Mouse (Mus musculus): ENCODE data around the gene Rexo5. TPM values are rescaled to one million over a fixed set of nuclear protein-coding genes. Genes with fewer than 3 reads are reported as not detected.

The Rexo5 gene
- polyA plus RNA-seq, 1 experiment from 2014 or later, result 11.0 TPM

GRCm38 (mm10) chr7:119879171-119879570 lies 85.4 kb downstream of the Rexo5 start:
- no peak for TF ChIP-seq CTCF (IDR thresholded peaks at IDR 0.05)
- no peak for ATAC-seq
- H3K27me3 ChIP-seq, result no peaks in the 10 kb centered on the region
- CTCF ChIA-PET, result no interaction called here
- POLR2A ChIA-PET, result no interaction called here
- DNase-seq (ENCODE audit: low read depth, low spot score), result no peak
- in situ Hi-C loops (cut with MboI; ENCODE audit: low pct_unique_long_range_greater_than_20kb), result no loop called here

DNA sequence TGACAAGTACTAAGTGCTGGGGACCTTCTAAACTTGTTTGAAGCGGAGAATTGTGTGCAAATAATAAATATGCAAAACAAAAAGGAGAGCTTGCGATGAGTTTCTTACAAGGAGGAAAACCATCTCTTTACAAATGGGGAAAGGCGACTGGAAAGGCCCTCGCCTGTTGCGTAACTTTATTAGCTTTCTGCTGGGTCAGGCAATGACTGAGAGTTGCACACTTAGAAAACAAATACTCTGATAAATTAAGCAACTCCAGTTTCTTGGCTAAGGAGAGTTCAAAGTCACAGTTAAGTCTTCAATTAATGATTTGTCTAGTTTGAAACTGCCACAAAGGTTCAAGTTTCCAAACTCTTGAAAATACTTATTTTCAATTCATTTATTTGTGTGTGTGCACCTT lies 86.5 kb downstream of the Rexo5 start:
- TF ChIP-seq CTCF (IDR thresholded peaks at IDR 0.05), result no peak
- ChIA-PET POLR2A (no interaction called here), CTCF (interaction anchor here (1.2 kb wide), 1 partner anchor 9 kb away, joined by 4 read pairs; no protein-coding TSS in a partner anchor)
- DNase-seq (ENCODE audit: low read depth, low spot score), result no peak
- in situ Hi-C loops (cut with MboI; ENCODE audit: low pct_unique_long_range_greater_than_20kb), result no loop called here
- ATAC-seq, result no peak
- H3K27me3 ChIP-seq, result no peaks in the 10 kb centered on the region

- no peak for TF ChIP-seq CTCF (IDR thresholded peaks at IDR 0.05)
- CTCF ChIA-PET, result no interaction called here
- POLR2A ChIA-PET, result no interaction called here
- DNase-seq (ENCODE audit: low read depth, low spot score), result no peak
- no peak for ATAC-seq
- H3K27me3 ChIP-seq, result no peaks in the 10 kb centered on the region
- in situ Hi-C loops (cut with MboI; ENCODE audit: low pct_unique_long_range_greater_than_20kb), result no loop called here
Measured at GRCm38 (mm10) chr7:119881229-119881628, 87.4 kb downstream of the Rexo5 start.

DNA sequence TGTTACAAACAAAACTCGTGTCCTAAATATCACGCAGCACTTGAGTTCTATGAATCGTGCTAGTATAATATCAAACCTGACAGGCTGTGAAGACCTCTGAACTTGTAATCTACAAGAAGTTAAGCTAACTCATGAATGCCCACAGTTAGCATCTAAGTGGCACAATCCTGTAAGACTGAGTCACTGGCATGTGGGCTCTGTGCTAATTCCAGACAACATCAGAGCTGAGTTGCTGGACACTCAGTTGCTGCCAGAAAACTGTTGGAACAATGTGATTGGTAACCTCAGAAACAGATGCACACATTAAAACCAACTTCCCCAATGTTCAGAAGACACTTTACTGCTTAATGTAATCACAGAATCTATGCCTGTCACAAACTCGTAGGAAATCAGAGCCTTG lies 94.1 kb downstream of the Rexo5 start:
- ATAC-seq (peak; percentile 84), DNase-seq (ENCODE audit: low read depth, low spot score) (no peak)
- ChIA-PET POLR2A (no interaction called here), CTCF (interaction anchor here (1.5 kb wide), 1 partner anchor 210 kb away, joined by 3 read pairs; no protein-coding TSS in a partner anchor)
- no peak for TF ChIP-seq CTCF (IDR thresholded peaks at IDR 0.05)
- in situ Hi-C loops (cut with MboI; ENCODE audit: low pct_unique_long_range_greater_than_20kb), result no loop called here
- no peaks in the 10 kb centered on the region for H3K27me3 ChIP-seq

- POLR2A ChIA-PET, result no interaction called here
- H3K27me3 ChIP-seq, result no peaks in the 10 kb centered on the region
- ATAC-seq (no peak), DNase-seq (ENCODE audit: low read depth, low spot score) (no peak)
- in situ Hi-C loops (cut with MboI; ENCODE audit: low pct_unique_long_range_greater_than_20kb), result no loop called here
- no peak for TF ChIP-seq CTCF (IDR thresholded peaks at IDR 0.05)
- CTCF ChIA-PET, result interaction anchor here (1.1 kb wide), 1 partner anchor 25 kb away, joined by 3 read pairs; no protein-coding TSS in a partner anchor
Measured at GRCm38 (mm10) chr7:119892198-119892597, 98.4 kb downstream of the Rexo5 start.

- ATAC-seq (no peak), DNase-seq (ENCODE audit: low read depth, low spot score) (no peak)
- no peaks in the 10 kb centered on the region for H3K27me3 ChIP-seq
- ChIA-PET POLR2A (no interaction called here), CTCF (interaction anchor here (0.8 to 1.3 kb wide), 4 partner anchors 9 to 39 kb away, joined by 3 read pairs; no protein-coding TSS in a partner anchor)
- no peak for TF ChIP-seq CTCF (IDR thresholded peaks at IDR 0.05)
- in situ Hi-C loops (cut with MboI; ENCODE audit: low pct_unique_long_range_greater_than_20kb), result no loop called here
Measured at GRCm38 (mm10) chr7:119892742-119893141, 98.9 kb downstream of the Rexo5 start.

DNA sequence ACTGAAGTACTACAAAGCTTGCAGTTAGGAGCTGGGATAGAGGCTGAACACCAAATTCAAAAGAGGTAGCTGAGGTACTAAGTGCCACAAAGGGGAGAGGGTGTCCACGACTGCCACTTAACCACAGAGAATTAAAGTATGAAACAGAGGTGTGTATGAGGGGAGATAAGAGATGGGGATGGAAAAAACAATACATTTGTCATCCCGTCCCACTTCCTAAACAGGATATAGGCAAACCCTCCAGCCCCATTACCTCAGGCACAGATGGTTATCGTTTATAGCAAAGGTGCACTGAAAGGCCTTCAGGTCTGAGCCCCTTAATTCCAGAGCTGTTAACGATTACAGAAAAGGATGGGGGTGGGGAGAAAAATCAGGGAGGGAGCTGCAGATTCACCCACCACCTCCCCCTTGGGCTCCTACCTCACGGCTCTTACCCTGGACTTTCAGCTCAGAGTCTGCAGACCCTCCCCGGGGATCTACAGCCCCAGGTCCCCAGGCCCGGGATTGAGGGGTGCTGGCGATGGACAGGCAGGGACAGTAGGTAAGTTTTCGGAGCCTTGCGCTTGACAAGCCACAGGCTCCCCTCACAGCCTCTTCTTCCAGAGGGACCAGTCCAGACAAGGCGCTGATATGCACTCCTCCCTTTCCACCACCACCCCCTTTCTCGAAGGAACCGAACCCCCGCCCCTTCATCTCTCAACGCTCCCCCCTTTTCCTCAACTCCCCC lies 101.2 kb downstream of the Rexo5 start:
- in situ Hi-C loops (cut with MboI; ENCODE audit: low pct_unique_long_range_greater_than_20kb), result no loop called here
- ChIA-PET CTCF (interaction anchor here (1.0 to 1.3 kb wide), 2 partner anchors 40 to 45 kb away, joined by 5 to 6 read pairs; no protein-coding TSS in a partner anchor), POLR2A (interaction anchor here (0.6 to 1.1 kb wide), 4 partner anchors 23 to 955 kb away, joined by 3 to 4 read pairs (median 4); no protein-coding TSS in a partner anchor)
- no peaks in the 10 kb centered on the region for H3K27me3 ChIP-seq
- DNase-seq (ENCODE audit: low read depth, low spot score) (no peak), ATAC-seq (no peak)
- no peak for TF ChIP-seq CTCF (IDR thresholded peaks at IDR 0.05)

DNA sequence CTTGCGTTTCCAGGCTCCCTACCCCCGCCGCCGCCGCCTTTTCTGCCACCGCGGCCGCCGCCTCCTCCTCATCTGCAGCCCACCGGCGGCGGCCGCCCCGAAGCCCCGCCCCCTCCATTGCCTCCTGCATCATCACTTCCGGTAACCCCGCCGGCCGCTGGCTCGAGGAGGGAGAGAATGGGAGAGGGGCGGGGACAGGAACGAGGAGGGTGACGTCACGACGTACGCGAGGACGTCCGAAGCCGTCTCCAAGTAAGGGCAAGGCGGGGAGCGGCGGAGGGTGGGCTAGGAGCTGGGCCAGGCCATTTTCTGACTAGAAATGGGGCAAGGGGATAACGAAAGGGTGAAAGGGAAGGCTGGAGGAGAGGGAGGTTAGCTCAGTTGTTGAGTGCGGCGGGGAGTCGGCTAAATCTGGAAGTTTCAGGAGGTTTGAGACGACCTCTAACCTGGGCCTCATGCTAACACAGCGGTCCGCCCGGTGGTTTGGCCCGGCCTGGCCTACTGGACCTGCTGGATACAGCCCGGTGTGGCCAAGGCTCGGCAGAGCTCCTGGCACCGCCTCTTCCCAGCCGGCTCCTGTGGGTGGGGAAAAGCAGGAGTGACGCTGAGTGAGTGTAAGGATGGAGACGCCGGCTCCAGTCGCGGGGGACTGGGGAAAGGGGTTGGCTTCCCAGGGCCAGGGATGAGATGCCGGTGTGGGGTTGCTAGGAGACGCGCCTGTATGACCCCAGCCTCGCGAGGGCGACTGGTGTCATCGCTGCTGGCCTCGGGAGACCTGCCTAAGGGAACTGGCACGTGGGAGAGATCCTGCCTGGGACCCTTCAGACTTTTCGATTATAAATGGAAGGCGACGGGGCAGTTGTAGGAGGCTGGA lies 102.1 kb downstream of the Rexo5 start, which contains the start of the genes Lyrm1 and Dcun1d3:
Gene Lyrm1, plus strand, starts transcription at position 223 of the 874 bp plus-strand sequence.
Gene Dcun1d3, minus strand, starts transcription at position 660 of the 874 bp plus-strand sequence.
- no peaks in the 10 kb centered on the region for H3K27me3 ChIP-seq
- POLR2A ChIA-PET, result interaction anchor here (0.6 to 1.1 kb wide), 5 partner anchors 24 to 955 kb away, joined by 3 to 4 read pairs (median 3); no protein-coding TSS in a partner anchor
- ATAC-seq, result peak; percentile 98
- peak; percentile 68 for DNase-seq (ENCODE audit: low read depth, low spot score)
- CTCF ChIA-PET, result interaction anchor here (1.3 kb wide), 1 partner anchor 40 kb away, joined by 6 read pairs; no protein-coding TSS in a partner anchor
- TF ChIP-seq CTCF (IDR thresholded peaks at IDR 0.05), result no peak
- in situ Hi-C loops (cut with MboI; ENCODE audit: low pct_unique_long_range_greater_than_20kb), result no loop called here

DNA sequence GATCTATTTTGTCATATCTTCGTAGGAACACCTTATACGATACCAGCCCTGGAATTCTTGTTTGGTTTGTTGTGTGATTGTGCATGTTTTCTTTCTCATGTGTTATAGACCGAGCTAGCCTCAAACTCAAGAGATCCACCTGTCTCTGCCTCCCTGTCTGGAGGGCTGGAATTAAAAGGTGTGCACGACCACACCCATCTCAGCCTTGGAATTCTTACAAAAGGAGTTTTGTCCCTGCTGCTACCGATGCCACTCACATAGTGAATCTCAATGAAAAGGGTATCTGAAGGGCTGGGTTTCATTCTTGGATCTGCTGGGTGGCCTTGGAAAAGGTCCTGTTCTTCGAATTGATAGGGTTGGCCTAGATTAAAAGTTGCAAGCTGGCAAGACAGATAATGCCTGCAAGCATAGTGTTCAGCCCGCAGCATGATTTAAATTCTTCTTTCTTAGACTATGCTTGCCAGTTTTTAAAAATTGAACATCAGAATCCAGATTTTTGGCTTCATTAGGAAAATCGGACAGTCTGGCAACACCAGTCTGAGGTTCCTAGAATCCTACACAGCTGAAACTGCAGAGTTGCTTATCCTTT lies 103.8 kb downstream of the Rexo5 start:
- ChIA-PET POLR2A (no interaction called here), CTCF (no interaction called here)
- in situ Hi-C loops (cut with MboI; ENCODE audit: low pct_unique_long_range_greater_than_20kb), result no loop called here
- no peak for TF ChIP-seq CTCF (IDR thresholded peaks at IDR 0.05)
- no peaks in the 10 kb centered on the region for H3K27me3 ChIP-seq
- DNase-seq (ENCODE audit: low read depth, low spot score) (no peak), ATAC-seq (no peak)

DNA sequence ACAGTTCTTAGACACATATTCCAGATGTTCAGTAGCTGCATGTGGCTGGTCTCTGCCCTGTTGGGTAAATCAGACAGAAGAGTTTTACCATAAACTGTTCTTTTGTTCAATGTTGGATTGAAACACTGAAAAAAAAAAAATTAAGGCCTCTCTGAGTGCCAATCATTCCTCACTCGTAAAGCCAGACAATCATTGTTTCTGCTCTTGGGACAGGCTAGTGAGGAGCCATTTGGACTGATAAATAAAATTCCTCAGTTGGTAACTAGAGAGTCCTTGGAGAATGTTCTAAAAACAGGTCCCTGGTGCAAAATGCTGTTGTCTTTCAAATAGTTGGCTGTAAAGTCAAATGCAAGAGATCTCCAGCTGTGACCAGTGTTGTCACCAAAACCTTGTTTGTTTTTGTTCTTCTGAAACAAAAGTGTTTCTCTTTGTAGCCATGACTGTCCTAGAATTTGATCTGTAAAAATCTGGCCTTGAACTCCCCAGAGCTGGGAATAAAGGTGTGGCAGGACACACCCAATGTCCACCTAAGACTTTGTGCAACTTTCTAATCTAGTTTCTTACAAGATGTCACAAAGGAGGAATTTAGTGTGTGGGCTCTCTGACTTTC lies 104.5 kb downstream of the Rexo5 start:
- TF ChIP-seq CTCF (IDR thresholded peaks at IDR 0.05), result no peak
- ATAC-seq (no peak), DNase-seq (ENCODE audit: low read depth, low spot score) (no peak)
- in situ Hi-C loops (cut with MboI; ENCODE audit: low pct_unique_long_range_greater_than_20kb), result no loop called here
- POLR2A ChIA-PET, result no interaction called here
- CTCF ChIA-PET, result no interaction called here
- no peaks in the 10 kb centered on the region for H3K27me3 ChIP-seq

Other genes starting within 250 kb of the Rexo5 start
- gene Acsm2, start 239.7 kb upstream of the Rexo5 start, polyA plus RNA-seq (2021), result 0.39 TPM
- gene Acsm1, start 187.0 kb upstream of the Rexo5 start, polyA plus RNA-seq (2021), result not detected
- not detected for gene Acsm4, start 104.0 kb upstream of the Rexo5 start, polyA plus RNA-seq (2021)
- gene Thumpd1, start 73.2 kb upstream of the Rexo5 start, polyA plus RNA-seq (2021), result 43.7 TPM
- gene Acsm3, start 33.1 kb upstream of the Rexo5 start, polyA plus RNA-seq (2021), result 0.42 TPM
- 8.9 TPM for gene Eri2, start 52 bp downstream of the Rexo5 start, polyA plus RNA-seq (2021)
- gene Lyrm1, start 101.9 kb downstream of the Rexo5 start, polyA plus RNA-seq (2021), result 10.3 TPM
- gene Dcun1d3, start 102.3 kb downstream of the Rexo5 start, polyA plus RNA-seq (2021), result 10.2 TPM